Mouse (Mus musculus): Measurements from ENCODE around the gene Lhx8.

Lhx8 gene

GRCm38 (mm10) chr3:154257312-154257711 is 73.1 kb downstream of the Lhx8 start:
- in situ Hi-C loops (cut with MboI, MseI), result no loop called here
